Mouse (Mus musculus): ENCODE results near the gene Nos2. TPM values are rescaled to one million over a fixed set of nuclear protein-coding genes. Genes with fewer than 3 reads are reported as not detected.
"Not testable (repeated sequence)": the region's sequence is repeated elsewhere in the genome, so short reads cannot be mapped to it uniquely, and the experiment has no call there.

The Nos2 gene
- polyA plus RNA-seq, 1 experiment from 2014 or later, result 0.78 TPM

GRCm38 (mm10) chr11:79002551-79002951, 82.0 kb downstream of the Nos2 start:
- no peak overlapping the region for H3K27ac ChIP-seq (replicated peaks)
- ATAC-seq (replicated peaks), result no peak
- 78% methylated on average over 5 of the region's 5 CpGs for WGBS

GRCm38 (mm10) chr11:79003053-79003768, 82.6 kb downstream of the Nos2 start:
- no peak overlapping the region for H3K27ac ChIP-seq (replicated peaks)
- H3K4me3 ChIP-seq, result no peak overlapping the region

More at GRCm38 (mm10) chr11:79002551-79002951, 82.0 kb downstream of the Nos2 start:
- Histone ChIP-seq H3K4me1 (no peaks in the 10 kb centered on the region), H3K4me3 (no peak overlapping the region), H3K27me3 (no peaks in the 10 kb centered on the region), H3K9me3 (no peaks in the 10 kb centered on the region), H3K9ac (replicated peaks) (no peak overlapping the region), H3K36me3 (no peaks in the 10 kb centered on the region), H3K4me2 (replicated peaks) (no peak overlapping the region)

GRCm38 (mm10) chr11:79003769-79004638, 83.4 kb downstream of the Nos2 start:
- no peak overlapping the region for H3K9ac ChIP-seq (replicated peaks)
- no peak for ATAC-seq (replicated peaks)

More at GRCm38 (mm10) chr11:79003053-79003768, 82.6 kb downstream of the Nos2 start:
- no peaks in the 10 kb centered on the region for H3K27me3 ChIP-seq
- 83% methylated on average over 11 of the region's 11 CpGs for WGBS
- no peaks in the 10 kb centered on the region for H3K9me3 ChIP-seq
- H3K4me1 ChIP-seq, result no peaks in the 10 kb centered on the region
- no peaks in the 10 kb centered on the region for H3K36me3 ChIP-seq
- no peak overlapping the region for H3K4me2 ChIP-seq (replicated peaks)
- ATAC-seq (replicated peaks), result no peak
- H3K9ac ChIP-seq (replicated peaks), result no peak overlapping the region

GRCm38 (mm10) chr11:79005578-79006394, 85.2 kb downstream of the Nos2 start:
- Histone ChIP-seq H3K4me3 (no peak overlapping the region), H3K4me1 (no peaks in the 10 kb centered on the region), H3K27ac (replicated peaks) (no peak overlapping the region), H3K4me2 (replicated peaks) (no peak overlapping the region), H3K9me3 (no peaks in the 10 kb centered on the region), H3K27me3 (no peaks in the 10 kb centered on the region), H3K9ac (replicated peaks) (no peak overlapping the region), H3K36me3 (no peaks in the 10 kb centered on the region)
- WGBS, result 91% methylated on average over 14 of the region's 14 CpGs
- ATAC-seq (replicated peaks), result no peak

More at GRCm38 (mm10) chr11:79003769-79004638, 83.4 kb downstream of the Nos2 start:
- 89% methylated on average over 10 of the region's 10 CpGs for WGBS
- Histone ChIP-seq H3K4me1 (no peaks in the 10 kb centered on the region), H3K4me3 (no peak overlapping the region), H3K9me3 (no peaks in the 10 kb centered on the region), H3K27ac (replicated peaks) (no peak overlapping the region), H3K27me3 (no peaks in the 10 kb centered on the region), H3K36me3 (no peaks in the 10 kb centered on the region), H3K4me2 (replicated peaks) (no peak overlapping the region)

- no peak for ATAC-seq (replicated peaks)
- Histone ChIP-seq H3K9ac (replicated peaks) (no peak overlapping the region), H3K4me3 (no peak overlapping the region), H3K36me3 (no peaks in the 10 kb centered on the region), H3K27ac (replicated peaks) (no peak overlapping the region), H3K9me3 (no peaks in the 10 kb centered on the region), H3K4me2 (replicated peaks) (no peak overlapping the region), H3K4me1 (no peaks in the 10 kb centered on the region), H3K27me3 (no peaks in the 10 kb centered on the region)
- WGBS, result 64% methylated on average over 5 of the region's 5 CpGs
Measured at GRCm38 (mm10) chr11:79006417-79006816, 85.8 kb downstream of the Nos2 start.

GRCm38 (mm10) chr11:79007356-79007755, 86.8 kb downstream of the Nos2 start:
- not testable (repeated sequence) for H3K27me3 ChIP-seq; H3K36me3 ChIP-seq; H3K4me2 ChIP-seq (replicated peaks); H3K27ac ChIP-seq (replicated peaks); H3K4me3 ChIP-seq; H3K9me3 ChIP-seq; H3K4me1 ChIP-seq; ATAC-seq (replicated peaks); H3K9ac ChIP-seq (replicated peaks)
- 90% methylated on average over 3 of the region's 3 CpGs for WGBS

- WGBS, result 88% methylated on average over 6 of the region's 6 CpGs
- Histone ChIP-seq H3K27ac (replicated peaks) (no peak overlapping the region), H3K4me2 (replicated peaks) (no peak overlapping the region), H3K4me1 (no peaks in the 10 kb centered on the region), H3K27me3 (no peaks in the 10 kb centered on the region), H3K36me3 (no peaks in the 10 kb centered on the region), H3K9ac (replicated peaks) (no peak overlapping the region), H3K9me3 (no peaks in the 10 kb centered on the region), H3K4me3 (no peak overlapping the region)
- no peak for ATAC-seq (replicated peaks)
Measured at GRCm38 (mm10) chr11:79008007-79008775, 87.6 kb downstream of the Nos2 start.

GRCm38 (mm10) chr11:79008891-79009290, 88.3 kb downstream of the Nos2 start:
- no peaks in the 10 kb centered on the region for H3K4me1 ChIP-seq
- H3K9ac ChIP-seq (replicated peaks), result no peak overlapping the region
- H3K4me3 ChIP-seq, result no peak overlapping the region
- H3K36me3 ChIP-seq, result no peaks in the 10 kb centered on the region
- no peak overlapping the region for H3K4me2 ChIP-seq (replicated peaks)
- 86% methylated on average over 7 of the region's 7 CpGs for WGBS
- H3K27ac ChIP-seq (replicated peaks), result no peak overlapping the region
- H3K9me3 ChIP-seq, result no peaks in the 10 kb centered on the region
- no peak for ATAC-seq (replicated peaks)
- H3K27me3 ChIP-seq, result no peaks in the 10 kb centered on the region

Other genes with a start within 250 kb of the Nos2 start
- 31.8 and 31.9 TPM in 2 replicates for gene Nlk, start 223.4 kb upstream of the Nos2 start, polyA plus RNA-seq (2015; fragmentation: Nextera tagmentation; extraction: Ambion mirVana)
- gene Ccnq, start 169.1 kb upstream of the Nos2 start, polyA plus RNA-seq (2015; fragmentation: Nextera tagmentation; extraction: Ambion mirVana), result 36.4 and 40.4 TPM in 2 replicates
- 29.7 and 32.7 TPM in 2 replicates for gene Lyrm9, start 94.2 kb upstream of the Nos2 start, polyA plus RNA-seq (2015; fragmentation: Nextera tagmentation; extraction: Ambion mirVana)
- gene Lgals9, start 64.2 kb downstream of the Nos2 start, polyA plus RNA-seq (2015; fragmentation: Nextera tagmentation; extraction: Ambion mirVana), result 7.2 and 7.8 TPM in 2 replicates
- gene Ksr1, start 225.6 kb downstream of the Nos2 start, polyA plus RNA-seq (2015; fragmentation: Nextera tagmentation; extraction: Ambion mirVana), result 4.9 and 5.3 TPM in 2 replicates

All from forebrain, embryonic 15.5 days (tissue).